Comparison of ENCODE assay signal across 20 mouse cellular contexts in the genomic region with DNA sequence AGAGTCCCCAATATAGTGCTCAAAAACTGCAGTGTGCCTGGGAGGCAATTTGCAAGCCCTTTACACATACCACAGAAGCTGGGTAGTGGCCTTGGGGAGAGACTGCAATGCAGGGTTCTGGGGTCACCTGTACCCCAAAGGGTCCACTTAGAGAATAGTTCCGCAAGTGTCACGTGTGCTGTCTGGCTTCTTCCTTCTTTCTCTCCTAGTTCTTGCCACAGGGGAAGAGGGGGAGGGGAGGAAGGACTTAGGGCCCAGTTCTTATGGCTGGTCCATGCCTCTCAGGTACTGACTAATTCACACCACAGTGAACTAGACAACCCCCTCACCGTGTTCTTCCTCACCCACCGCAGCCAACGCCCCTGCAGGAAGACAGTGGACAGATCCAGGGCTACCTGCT. TPM values are rescaled to one million over a fixed set of nuclear protein-coding genes. Genes with fewer than 3 reads are reported as not detected.
DNase-seq lines count a peak whose midpoint lies in the region; ATAC-seq lines count a peak whose summit lies in the region.
"Had no signal": no experiment of that assay in that cellular context is flagged by ENCODE, and none has a peak within 500 bp of the region (broad histone marks: within the 10 kb centered on the region; RNA-seq: fewer than 3 reads in every experiment).

No protein-coding gene starts in this region.

- 0 out of 2 replicates have a peak, but pooled peaks have one; percentile 13 for ATAC-seq in neutrophil, adult 5-6 weeks (ENCODE audit: extremely low read depth, insufficient number of reproducible peaks, low FRiP score, poor library complexity, severe bottlenecking)
- ATAC-seq: forebrain, embryonic 14.5 days; forebrain, postnatal 0 days; hindbrain, postnatal 0 days; Patski had no signal

- peak; percentile 60 for DNase-seq in layer of hippocampus, adult 9-11 months
- DNase-seq in layer of hippocampus, postnatal 10 days (ENCODE audit: low spot score in 2 of 2), result no peak
- DNase-seq in lung, postnatal 36 days, result peak; percentile 45
- DNase-seq in lung, postnatal 4 days, result no peak
- DNase-seq in spleen, postnatal 10 days (ENCODE audit: low spot score in 2 of 2), result no peak
- DNase-seq: adrenal gland, postnatal 10 days; adrenal gland, postnatal 36 days; cerebellum, adult 11 months; cerebellum, adult 2 months; cerebellum, adult 9-11 months; cerebellum, postnatal 25 days; forebrain, postnatal 0 days; gastrocnemius, postnatal 25 days; heart, adult 18-20 months; heart, postnatal 14 days; heart, postnatal 4 days had no signal

RNA-seq across cellular contexts. Expression of a gene that starts 11.1 kb away (rescaled TPM):
- 1 to 10 TPM; 2.8 to 3.0 TPM for total RNA-seq in layer of hippocampus, postnatal 10 days (2021)
- total RNA-seq in neutrophil, adult 5-6 weeks (2017), result 2,879 and 3,175 TPM in 2 replicates

RNA-seq across cellular contexts. Expression of a gene that starts 11.3 kb away (rescaled TPM):
- total RNA-seq in layer of hippocampus, postnatal 10 days (2021), result 10 to 100 TPM; 53.6 to 55.7 TPM
- 55.0 and 61.3 TPM in 2 replicates for total RNA-seq in neutrophil, adult 5-6 weeks (2017)

RNA-seq across cellular contexts. Expression of a gene that starts 23.0 kb away (rescaled TPM):
- 10 to 100 TPM; 43.2 to 53.0 TPM for total RNA-seq in layer of hippocampus, postnatal 10 days (2021)
- 17.4 and 23.7 TPM in 2 replicates for total RNA-seq in neutrophil, adult 5-6 weeks (2017)

Comparison
In these comparisons a context has a peak if more than half of its experiments do, and no peak if none do; other contexts are left out.
1. DNase-seq: peak in layer of hippocampus, adult 9-11 months (single experiment) and lung, postnatal 36 days (single experiment); none in layer of hippocampus, postnatal 10 days (0 of 2), lung, postnatal 4 days (0 of 2) and spleen, postnatal 10 days (0 of 2).
2. RNA of a gene that starts 11.1 kb away (total RNA-seq): 2,879 to 3,175 TPM in neutrophil, adult 5-6 weeks; 2.8 to 3.0 TPM in layer of hippocampus, postnatal 10 days; every median in the first group is over 100 times any median in the second.